Mouse (Mus musculus) stomach, embryonic 15.5 days (tissue): ENCODE data around the gene Szrd1. TPM values are rescaled to one million over a fixed set of nuclear protein-coding genes. Genes with fewer than 3 reads are reported as not detected.
"Not testable (repeated sequence)": the region's sequence is repeated elsewhere in the genome, so short reads cannot be mapped to it uniquely, and the experiment has no call there.

Experiments
- ATAC-seq: fragments of 200-750 bp; cut with Nextera tagmentation; 2 replicates; pipeline ENCODE4 v1.8.0; 2017; ENCODE audit warnings: low read depth, moderate number of reproducible peaks, moderate TSS enrichment; ENCODE audit not compliant: insufficient read depth, low FRiP score
- H3K27ac ChIP-seq: fragments of 300-500 bp; sonication (generic); 2 replicates; pipeline ENCODE4 v1.5.1; 2015; ENCODE audit warnings: mild to moderate bottlenecking, inconsistent platforms
- H3K27me3 ChIP-seq: fragments of 300-500 bp; sonication (generic); replicated peaks from 2 replicates; pipeline ENCODE4 v1.6.1; 2015; ENCODE audit warnings: inconsistent platforms
- H3K36me3 ChIP-seq: fragments of 300-500 bp; sonication (generic); 2 replicates; pipeline ENCODE4 v1.6.1; 2015; ENCODE audit warnings: inconsistent platforms
- H3K4me1 ChIP-seq: fragments of 300-500 bp; sonication (generic); 2 replicates; pipeline ENCODE4 v1.6.1; 2015; ENCODE audit warnings: inconsistent platforms
- H3K4me2 ChIP-seq: fragments of 300-500 bp; sonication (generic); 2 replicates; pipeline ENCODE4 v1.6.1; 2015; ENCODE audit warnings: mild to moderate bottlenecking, inconsistent platforms
- H3K4me3 ChIP-seq: fragments of 300-500 bp; sonication (generic); replicated peaks from 2 replicates; pipeline ENCODE4 v1.5.1; 2015; ENCODE audit warnings: inconsistent platforms
- H3K9ac ChIP-seq: fragments of 300-500 bp; sonication (generic); 2 replicates; pipeline ENCODE4 v1.6.1; 2015; ENCODE audit warnings: inconsistent platforms
- H3K9me3 ChIP-seq: fragments of 300-500 bp; sonication (generic); 2 replicates; pipeline ENCODE4 v1.6.1; 2016; ENCODE audit warnings: inconsistent platforms
- WGBS: fragments of 180-500 bp; shearing (Covaris S2); methylation state at CpG from one replicate; pipeline ENCODE4 v1.1.7; 2015; 5-methylcytosine and 5-hydroxymethylcytosine counted together
- polyA plus RNA-seq: library from polyadenylated mRNA; unstranded; fragments of >200 nt; fragmentation: Nextera tagmentation; extraction: Ambion mirVana; gene quantifications from 2 replicates; pipeline ENCODE4 v1.2.1, GENCODE M21; 2015

The Szrd1 gene
- polyA plus RNA-seq, 1 experiment from 2014 or later = 34.5 TPM

DNA sequence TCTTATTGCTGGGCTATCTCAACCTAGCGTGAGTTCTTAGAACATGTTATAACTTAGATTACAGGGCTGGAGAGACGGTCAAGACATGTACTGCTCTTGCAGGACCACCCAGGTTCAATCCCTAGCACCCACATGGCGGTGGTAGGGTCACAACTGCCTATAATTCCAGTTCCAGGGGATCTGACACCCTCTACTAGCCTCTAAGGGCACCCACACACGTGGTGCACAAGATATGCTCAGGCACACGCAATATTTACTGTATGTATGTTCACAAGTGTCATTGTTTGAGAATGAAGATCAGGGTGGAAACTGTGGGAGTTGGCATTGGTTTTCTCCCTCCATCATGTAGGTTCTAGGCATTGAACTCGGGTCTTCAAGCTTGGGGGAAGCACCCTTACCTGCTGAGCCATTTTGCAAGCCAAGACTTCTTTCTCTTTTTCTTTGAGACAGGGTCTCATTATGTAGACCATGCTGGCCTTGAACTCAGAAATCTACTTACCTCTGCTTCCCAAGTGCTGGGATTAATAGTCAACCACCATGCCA, 7.0 kb upstream of the Szrd1 start:
- WGBS = 87% methylated on average over 6 of the region's 6 CpGs
- Histone ChIP-seq H3K4me2 (peak overlapping the region; percentile 70; the same call in 1 of the 2 replicates), H3K27ac (peak overlapping the region; percentile 97; the same call in 1 of the 2 replicates), H3K4me1 (peaks cover 10% of the 10 kb centered on the region), H3K36me3 (no peaks in the 10 kb centered on the region), H3K27me3 (no peaks in the 10 kb centered on the region), H3K9me3 (no peaks in the 10 kb centered on the region), H3K9ac (no peak overlapping the region), H3K4me3 (no peak overlapping the region)
- ATAC-seq = no peak

DNA sequence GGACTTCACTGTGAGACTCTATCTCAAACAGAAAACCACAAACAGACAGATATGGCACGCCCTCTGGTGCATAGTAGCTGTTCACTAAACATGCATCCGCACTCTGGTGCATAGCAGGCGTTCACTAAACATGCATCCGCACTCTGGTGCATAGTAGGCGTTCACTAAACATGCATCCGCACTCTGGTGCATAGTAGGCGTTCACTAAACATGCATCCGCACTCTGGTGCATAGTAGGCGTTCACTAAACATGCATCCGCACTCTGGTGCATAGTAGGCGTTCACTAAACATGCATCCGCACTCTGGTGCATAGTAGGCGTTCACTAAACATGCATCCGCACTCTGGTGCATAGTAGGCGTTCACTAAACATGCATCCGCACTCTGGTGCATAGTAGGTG, 5.5 kb upstream of the Szrd1 start:
- not testable (repeated sequence) for H3K9me3 ChIP-seq, H3K27me3 ChIP-seq, H3K4me3 ChIP-seq, H3K4me2 ChIP-seq, ATAC-seq, H3K27ac ChIP-seq, H3K9ac ChIP-seq, H3K36me3 ChIP-seq
- WGBS = 83% methylated on average over 12 of the region's 16 CpGs
- peaks cover 10% of the 10 kb centered on the region for H3K4me1 ChIP-seq

DNA sequence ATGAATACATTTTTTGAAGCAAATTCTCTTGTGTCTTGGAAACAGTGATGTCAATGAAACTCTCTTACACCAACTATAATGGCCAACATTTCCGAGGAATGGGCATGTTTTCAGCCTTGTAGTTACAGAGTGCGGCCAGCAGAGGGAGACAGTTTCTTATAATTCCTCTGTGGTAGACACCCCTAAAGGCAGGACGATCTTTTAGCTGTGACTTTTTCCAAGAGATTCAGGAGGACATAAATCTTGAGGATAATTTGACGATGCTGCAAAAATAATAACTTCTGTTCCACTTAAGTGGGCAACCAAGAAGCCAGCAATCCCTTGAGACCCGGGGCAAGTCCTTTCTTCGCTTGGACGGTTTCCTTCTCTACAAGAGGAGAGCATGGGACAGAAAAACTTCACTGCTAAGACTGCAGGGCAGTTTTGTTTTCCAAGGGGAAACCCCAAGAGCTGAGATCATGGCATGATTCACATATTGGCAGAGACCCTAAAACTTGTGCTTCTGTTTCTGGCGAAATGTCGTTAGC, 2.8 kb upstream of the Szrd1 start:
- peaks cover 9% of the 10 kb centered on the region for H3K4me1 ChIP-seq
- 21% methylated on average over 9 of the region's 9 CpGs for WGBS
- no peak overlapping the region for H3K9ac ChIP-seq
- no peak overlapping the region for H3K27ac ChIP-seq
- H3K36me3 ChIP-seq = no peaks in the 10 kb centered on the region
- H3K4me3 ChIP-seq = no peak overlapping the region
- no peaks in the 10 kb centered on the region for H3K9me3 ChIP-seq
- H3K27me3 ChIP-seq = no peaks in the 10 kb centered on the region
- ATAC-seq = no peak
- H3K4me2 ChIP-seq = peak overlapping the region; percentile 19; the same call in 1 of the 2 replicates

DNA sequence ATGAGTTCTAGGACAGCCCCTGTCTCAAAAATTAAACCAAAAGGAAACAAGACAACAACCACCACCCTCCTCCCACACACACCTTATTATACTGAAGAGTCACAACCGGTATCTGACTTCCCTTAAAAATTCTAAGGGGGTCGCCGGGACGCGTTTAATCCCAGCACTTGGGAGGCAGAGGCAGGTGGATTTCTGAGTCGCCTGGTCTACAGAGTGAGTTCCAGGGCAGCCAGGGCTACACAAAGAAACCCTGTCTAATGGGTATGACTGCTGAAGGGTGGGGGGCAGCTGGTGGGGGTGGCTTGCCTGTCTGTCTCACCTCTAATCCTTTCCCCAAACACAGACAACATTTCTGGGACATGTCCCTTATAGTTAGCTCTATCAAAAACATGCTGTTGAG, 1.4 kb upstream of the Szrd1 start:
- ATAC-seq = no peak
- 93% methylated on average over 6 of the region's 6 CpGs for WGBS
- Histone ChIP-seq H3K27ac (no peak overlapping the region), H3K4me2 (no peak overlapping the region), H3K9ac (no peak overlapping the region), H3K9me3 (no peaks in the 10 kb centered on the region), H3K4me3 (no peak overlapping the region), H3K27me3 (no peaks in the 10 kb centered on the region), H3K36me3 (no peaks in the 10 kb centered on the region), H3K4me1 (peaks cover 17% of the 10 kb centered on the region)

DNA sequence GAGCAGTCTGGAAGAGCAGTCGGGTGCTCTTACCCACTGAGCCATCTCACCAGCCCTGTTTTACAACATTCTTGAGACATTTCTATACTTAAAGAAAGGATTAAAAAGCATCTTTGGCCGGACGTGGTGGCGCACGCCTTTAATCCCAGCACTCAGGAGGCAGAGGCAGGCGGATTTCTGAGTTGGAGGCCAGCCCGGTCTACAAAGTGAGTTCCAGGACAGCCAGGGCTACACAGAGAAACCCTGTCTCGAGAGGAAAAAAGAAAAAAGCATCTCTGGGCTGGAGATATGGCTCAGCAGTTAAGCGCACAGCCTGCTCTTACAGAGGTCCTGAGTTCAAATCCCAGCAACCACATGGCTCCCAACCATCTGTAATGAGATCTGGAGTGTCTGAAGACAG, 779 bp upstream of the Szrd1 start:
- H3K4me3 ChIP-seq, H3K4me2 ChIP-seq, H3K9me3 ChIP-seq, H3K9ac ChIP-seq, H3K36me3 ChIP-seq, H3K27me3 ChIP-seq, H3K27ac ChIP-seq, ATAC-seq: not testable (repeated sequence)
- WGBS = 84% methylated on average over 9 of the region's 9 CpGs
- peaks cover 18% of the 10 kb centered on the region for H3K4me1 ChIP-seq

DNA sequence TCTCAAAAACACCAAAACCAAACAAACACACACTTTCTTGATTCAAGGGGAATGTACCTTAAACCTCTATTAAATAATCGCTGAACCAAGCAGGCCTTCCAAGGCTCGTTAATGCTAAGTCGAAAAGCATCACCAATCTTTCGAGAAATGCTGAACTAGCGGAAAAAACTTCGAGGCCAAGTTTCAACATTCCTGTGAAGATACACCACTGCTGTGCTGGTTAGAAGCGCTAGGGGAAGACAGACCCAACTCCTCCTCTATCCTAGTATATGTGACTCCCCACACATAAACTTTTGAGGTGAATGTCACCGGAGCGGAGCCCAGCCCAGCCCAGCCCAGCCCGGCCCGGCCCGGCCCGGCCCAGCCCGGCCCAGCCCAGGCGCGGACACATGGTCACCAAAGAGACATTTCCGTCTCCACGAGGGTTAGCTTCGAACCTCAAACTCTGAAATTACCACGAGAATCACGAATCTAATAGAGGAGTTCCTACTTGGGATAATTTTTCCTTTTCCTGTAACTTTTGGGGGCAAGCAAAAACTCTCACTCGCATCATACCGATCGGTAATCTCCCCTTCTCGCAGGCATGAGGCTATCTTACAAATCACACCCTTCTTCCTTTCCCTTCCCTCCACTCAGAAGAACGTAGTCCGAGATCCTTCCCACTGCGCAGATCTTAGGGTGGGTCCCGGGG, 1.0 kb downstream of the Szrd1 start:
- Histone ChIP-seq H3K4me2 (peak overlapping the region; percentile 82), H3K36me3 (no peaks in the 10 kb centered on the region), H3K9ac (peak overlapping the region; percentile 95), H3K27me3 (no peaks in the 10 kb centered on the region), H3K4me3 (peak overlapping the region; percentile 77), H3K27ac (peak overlapping the region; percentile 97), H3K9me3 (no peaks in the 10 kb centered on the region), H3K4me1 (peaks cover 33% of the 10 kb centered on the region)
- ATAC-seq = no peak
- WGBS = under 1% methylated on average over 29 of the region's 29 CpGs

DNA sequence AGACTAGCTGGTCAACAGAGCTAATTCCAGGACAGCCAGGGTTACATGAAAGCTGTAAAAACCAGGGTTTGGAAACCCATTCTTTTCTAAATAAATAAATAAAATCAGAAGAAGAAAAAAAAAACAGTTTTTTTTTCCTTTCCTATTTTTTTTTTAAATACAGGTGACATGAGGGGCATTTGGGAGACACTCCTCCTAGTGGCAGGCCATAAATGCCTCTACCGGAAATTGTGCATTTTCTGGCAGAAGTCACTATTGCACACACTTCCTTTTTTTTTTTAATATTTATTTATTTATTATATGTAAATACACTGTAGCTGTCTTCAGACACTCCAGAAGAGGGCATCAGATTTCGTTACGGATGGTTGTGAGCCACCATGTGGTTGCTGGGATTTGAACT, 1.8 kb downstream of the Szrd1 start:
- H3K27ac ChIP-seq, H3K9ac ChIP-seq, ATAC-seq, H3K36me3 ChIP-seq, H3K9me3 ChIP-seq, H3K27me3 ChIP-seq: not testable (repeated sequence)
- peaks cover 41% of the 10 kb centered on the region for H3K4me1 ChIP-seq
- peak overlapping the region; percentile 82; the same call in 1 of the 2 replicates for H3K4me2 ChIP-seq
- WGBS = 53% methylated on average over 3 of the region's 3 CpGs
- peak overlapping the region; percentile 77; the same call in 1 of the 2 replicates for H3K4me3 ChIP-seq

DNA sequence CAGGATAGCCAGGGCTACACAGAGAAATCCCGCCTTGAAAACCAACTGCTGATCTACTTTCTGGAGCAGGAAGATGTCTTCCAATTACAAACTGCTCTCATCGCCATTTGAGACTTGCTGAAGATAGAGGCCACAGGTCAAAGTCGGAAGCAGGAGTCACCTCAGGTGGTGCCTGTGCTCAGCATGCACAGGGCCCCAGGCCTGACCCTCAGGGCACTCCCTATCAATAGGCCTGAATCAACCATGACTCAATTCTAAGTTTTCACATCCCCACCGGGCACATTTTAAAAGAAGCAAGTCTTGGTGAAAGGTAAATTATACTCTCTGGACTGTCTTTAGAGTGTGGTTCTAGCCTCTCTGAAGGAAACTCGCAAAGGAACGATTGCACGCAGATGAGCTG, 3.4 kb downstream of the Szrd1 start:
- H3K4me3 ChIP-seq = no peak overlapping the region
- H3K9me3 ChIP-seq = no peaks in the 10 kb centered on the region
- no peaks in the 10 kb centered on the region for H3K36me3 ChIP-seq
- no peak for ATAC-seq
- 0 out of 2 replicates have a peak overlapping the region, but pooled peaks have one; percentile 35 for H3K27ac ChIP-seq
- no peaks in the 10 kb centered on the region for H3K27me3 ChIP-seq
- no peak overlapping the region for H3K4me2 ChIP-seq
- WGBS = 74% methylated on average over 7 of the region's 7 CpGs
- H3K4me1 ChIP-seq = peaks cover 57% of the 10 kb centered on the region
- no peak overlapping the region for H3K9ac ChIP-seq

DNA sequence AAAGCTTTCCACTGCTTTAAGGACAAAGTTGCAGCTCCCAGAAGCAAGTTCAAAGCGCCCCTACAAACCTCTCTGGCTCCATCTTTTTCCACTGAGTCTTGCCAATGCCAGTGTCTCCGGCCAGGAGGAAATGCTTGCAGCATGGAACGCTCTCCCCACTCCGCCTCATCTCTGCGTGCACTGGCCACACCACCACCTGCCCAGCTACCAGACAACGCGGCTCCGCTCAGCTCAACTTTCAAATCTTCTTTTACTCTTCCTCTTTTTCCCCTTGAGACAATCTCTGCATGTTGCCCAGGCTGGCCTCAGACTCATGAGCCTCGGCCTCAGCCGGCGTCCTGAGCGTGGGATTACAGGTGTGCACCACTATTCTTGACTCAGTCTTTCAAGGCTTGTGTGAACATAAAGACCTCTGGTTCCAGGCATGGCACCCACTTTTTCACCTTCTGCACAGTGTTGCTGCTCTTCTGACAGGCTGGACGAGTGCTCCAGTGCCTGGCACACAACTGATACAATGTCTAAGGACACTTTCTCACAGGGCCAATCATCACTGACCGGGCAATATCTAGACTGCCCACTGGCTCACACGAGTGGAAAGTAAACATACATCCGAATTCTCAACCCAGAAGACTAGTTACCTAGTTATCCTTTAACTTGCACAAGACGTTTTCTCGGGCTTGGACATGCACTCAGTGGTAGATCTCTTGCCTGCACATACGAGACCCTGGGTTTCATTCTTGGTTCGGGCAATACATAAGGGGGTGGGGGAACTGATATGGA, 4.6 kb downstream of the Szrd1 start:
- Histone ChIP-seq H3K36me3 (no peaks in the 10 kb centered on the region), H3K4me1 (peaks cover 66% of the 10 kb centered on the region), H3K9me3 (no peaks in the 10 kb centered on the region), H3K27me3 (no peaks in the 10 kb centered on the region), H3K4me2 (peak overlapping the region; percentile 9; the same call in 1 of the 2 replicates), H3K27ac (peak overlapping the region; percentile 62), H3K4me3 (no peak overlapping the region), H3K9ac (no peak overlapping the region)
- WGBS = 65% methylated on average over 20 of the region's 20 CpGs
- ATAC-seq = no peak

DNA sequence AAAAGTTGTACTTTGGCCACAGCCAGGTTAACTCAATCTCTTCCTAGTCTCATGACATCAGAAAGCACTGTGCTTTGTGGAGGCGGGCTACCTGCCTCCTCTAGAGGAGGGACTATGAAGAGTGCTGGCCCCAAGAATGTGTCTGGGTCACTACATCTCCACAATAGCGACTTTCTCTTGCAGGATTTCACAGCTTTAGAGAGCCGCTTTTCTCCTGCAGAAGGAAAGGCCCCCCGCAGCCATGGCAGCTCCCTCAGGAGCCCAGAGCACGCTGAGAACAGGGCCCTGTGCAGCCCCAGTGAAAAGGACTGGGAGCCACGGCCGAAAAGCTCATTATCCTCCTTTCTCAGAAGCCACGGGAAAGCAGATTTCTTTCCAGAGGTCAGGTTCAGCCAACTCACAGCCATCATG, 5.5 kb downstream of the Szrd1 start:
- H3K36me3 ChIP-seq = no peaks in the 10 kb centered on the region
- no peaks in the 10 kb centered on the region for H3K27me3 ChIP-seq
- H3K9me3 ChIP-seq = no peaks in the 10 kb centered on the region
- peak overlapping the region; percentile 62 for H3K27ac ChIP-seq
- WGBS = 50% methylated on average over 8 of the region's 8 CpGs
- H3K9ac ChIP-seq = no peak overlapping the region
- H3K4me3 ChIP-seq = no peak overlapping the region
- H3K4me1 ChIP-seq = peaks cover 74% of the 10 kb centered on the region
- ATAC-seq = no peak
- no peak overlapping the region for H3K4me2 ChIP-seq

DNA sequence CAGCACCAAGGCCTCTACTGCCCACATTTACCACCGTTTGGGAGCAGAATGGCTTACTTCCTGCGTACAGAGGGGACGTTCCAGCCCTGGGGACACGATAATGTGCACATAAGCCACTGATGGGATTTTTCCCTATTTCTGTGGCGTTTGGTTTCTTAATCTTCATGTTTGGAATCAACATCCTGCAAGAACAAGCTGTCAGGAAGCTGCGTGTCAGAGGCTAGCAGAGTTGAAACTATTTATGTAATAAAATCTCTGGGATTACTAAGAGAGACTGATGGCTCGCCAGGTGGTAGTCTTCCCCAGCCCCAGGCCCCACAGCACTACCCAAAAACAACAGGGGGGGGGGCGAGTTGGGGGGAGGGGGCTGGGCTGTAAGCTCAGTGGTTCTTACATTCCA, 6.3 kb downstream of the Szrd1 start:
- ATAC-seq = no peak
- H3K4me2 ChIP-seq = no peak overlapping the region; the same call in 1 of the 2 replicates
- no peaks in the 10 kb centered on the region for H3K36me3 ChIP-seq
- H3K4me1 ChIP-seq = peaks cover 73% of the 10 kb centered on the region
- no peaks in the 10 kb centered on the region for H3K9me3 ChIP-seq
- no peak overlapping the region for H3K4me3 ChIP-seq
- 30% methylated on average over 8 of the region's 8 CpGs for WGBS
- H3K9ac ChIP-seq = no peak overlapping the region
- peak overlapping the region; percentile 90 for H3K27ac ChIP-seq
- no peaks in the 10 kb centered on the region for H3K27me3 ChIP-seq

DNA sequence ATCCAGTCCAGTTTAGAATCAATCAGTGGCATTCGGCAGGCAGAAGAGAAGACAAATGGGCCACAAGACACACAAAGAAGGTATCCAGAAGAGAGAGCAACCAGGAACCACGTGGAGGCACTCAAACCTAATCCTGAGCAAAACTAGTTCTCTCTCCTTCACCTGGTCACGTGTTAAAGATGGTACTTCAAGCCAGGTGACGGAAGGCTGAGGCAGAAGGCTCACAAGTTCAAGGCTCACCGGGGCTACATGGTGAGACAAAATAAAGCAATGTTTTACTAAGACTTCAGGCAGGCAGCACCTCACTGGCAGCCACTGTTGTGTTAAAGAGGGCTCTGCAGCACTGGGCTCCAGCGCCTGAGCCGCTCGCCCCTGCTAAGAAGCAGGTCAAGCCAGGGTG, 7.4 kb downstream of the Szrd1 start:
- H3K4me2 ChIP-seq = peak overlapping the region; percentile 39
- peaks cover 68% of the 10 kb centered on the region for H3K4me1 ChIP-seq
- no peak overlapping the region for H3K4me3 ChIP-seq
- no peaks in the 10 kb centered on the region for H3K27me3 ChIP-seq
- no peaks in the 10 kb centered on the region for H3K9me3 ChIP-seq
- 42% methylated on average over 8 of the region's 8 CpGs for WGBS
- H3K36me3 ChIP-seq = no peaks in the 10 kb centered on the region
- H3K27ac ChIP-seq = peak overlapping the region; percentile 90
- ATAC-seq = no peak
- H3K9ac ChIP-seq = no peak overlapping the region
